Mouse (Mus musculus): ENCODE data around the gene Vipr2.

Vipr2 gene

GRCm38 (mm10) chr12:116152866-116153428 is 75.4 kb downstream of the Vipr2 start:
- no peak for DNase-seq (ENCODE audit: extremely low spot score, low read depth, low spot score)

DNA sequence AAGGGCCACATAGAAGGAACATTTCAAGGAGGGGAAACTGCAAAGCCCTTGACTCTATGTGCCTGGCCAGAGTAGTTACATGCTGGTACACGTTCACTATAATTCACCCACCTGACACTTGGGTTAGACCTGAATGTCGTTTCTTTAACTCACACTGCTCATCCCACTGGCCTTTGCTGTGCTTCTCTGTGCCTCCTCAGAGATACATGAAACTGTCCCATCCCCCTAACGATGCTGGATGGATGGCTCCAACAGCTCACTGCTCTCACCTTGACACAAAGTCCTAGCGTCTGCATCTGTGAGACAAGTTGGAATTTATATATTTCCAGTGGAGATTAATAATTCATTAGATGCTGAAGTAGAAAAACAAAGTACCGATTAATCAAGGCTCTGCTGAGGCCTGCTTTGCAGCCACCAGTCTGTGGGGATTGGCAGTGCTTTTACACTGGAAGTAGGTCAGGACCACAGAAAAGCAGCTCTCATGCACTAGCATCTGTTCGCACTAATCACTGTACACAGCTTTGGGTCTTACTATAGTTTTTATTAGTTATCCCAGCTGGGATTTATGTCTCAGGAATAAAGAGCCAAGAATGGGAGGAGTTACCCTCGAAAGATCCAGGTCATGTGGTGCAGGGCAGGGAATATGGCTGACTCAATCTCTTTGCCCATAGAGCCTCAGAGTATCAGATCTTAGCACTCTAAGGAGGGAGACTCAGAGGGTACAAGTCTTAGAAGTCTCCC is 79.4 kb downstream of the Vipr2 start:
- DNase-seq (ENCODE audit: extremely low spot score, low read depth, low spot score) = no peak

DNA sequence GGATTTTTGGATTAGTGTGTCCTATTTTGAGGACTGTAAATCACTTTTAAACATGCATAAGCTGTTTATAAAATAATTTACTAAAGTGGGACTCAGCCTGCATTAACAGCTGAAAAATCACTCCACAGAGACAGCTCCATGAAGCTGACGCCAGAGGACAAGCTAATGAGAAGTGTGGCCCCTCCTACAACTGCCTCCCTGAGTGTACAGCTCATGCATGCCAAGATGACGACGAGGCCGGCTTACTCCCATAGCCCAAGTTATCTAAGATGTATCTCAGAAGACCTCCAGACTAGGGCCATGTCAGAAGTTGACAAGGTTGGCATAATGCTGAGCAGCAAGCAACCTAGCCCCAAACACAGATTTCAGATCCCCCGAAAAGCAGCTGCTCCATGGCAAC is 81.7 kb downstream of the Vipr2 start:
- DNase-seq (ENCODE audit: extremely low spot score, low read depth, low spot score) = no peak

- no peak for DNase-seq (ENCODE audit: extremely low spot score, low read depth, low spot score)
Measured at GRCm38 (mm10) chr12:116159695-116160094, 82.2 kb downstream of the Vipr2 start.

GRCm38 (mm10) chr12:116165368-116165767 is 87.8 kb downstream of the Vipr2 start:
- no peak for DNase-seq (ENCODE audit: extremely low spot score, low read depth, low spot score)

- DNase-seq (ENCODE audit: extremely low spot score, low read depth, low spot score) = no peak
Measured at GRCm38 (mm10) chr12:116169666-116170065, 92.1 kb downstream of the Vipr2 start.

- no peak for DNase-seq (ENCODE audit: extremely low spot score, low read depth, low spot score)
Measured at GRCm38 (mm10) chr12:116176930-116177329, 99.4 kb downstream of the Vipr2 start.

DNA sequence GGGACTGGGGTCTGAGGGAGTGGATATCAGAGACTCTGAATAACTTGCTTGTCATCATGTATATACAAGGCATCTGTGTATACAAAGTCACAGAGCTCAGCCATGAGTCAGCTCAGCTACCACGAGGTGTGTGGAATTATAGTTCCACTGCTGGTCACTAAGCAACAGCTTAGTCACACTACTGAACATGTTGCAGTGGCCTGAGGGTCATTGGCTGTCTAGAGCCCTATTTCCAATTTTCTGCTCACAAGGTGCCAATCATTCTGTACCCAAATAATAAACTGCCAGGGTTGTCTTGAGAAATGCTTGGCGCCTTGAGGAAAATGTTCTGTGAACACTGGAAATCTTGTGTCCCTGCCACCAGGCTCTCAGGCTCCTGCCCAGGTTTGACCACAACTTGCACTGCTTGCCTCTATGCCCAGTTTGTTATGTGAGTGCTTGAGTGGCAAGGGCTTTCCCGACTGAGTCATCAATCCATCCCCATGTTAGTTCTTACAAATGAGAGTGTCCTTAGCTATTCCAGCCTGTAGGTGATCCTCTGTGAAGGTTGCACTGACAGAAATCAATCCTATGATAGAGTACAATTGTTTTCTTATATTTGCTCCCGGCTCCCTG is 104.0 kb downstream of the Vipr2 start:
- no peak for DNase-seq (ENCODE audit: extremely low spot score, low read depth, low spot score)

DNA sequence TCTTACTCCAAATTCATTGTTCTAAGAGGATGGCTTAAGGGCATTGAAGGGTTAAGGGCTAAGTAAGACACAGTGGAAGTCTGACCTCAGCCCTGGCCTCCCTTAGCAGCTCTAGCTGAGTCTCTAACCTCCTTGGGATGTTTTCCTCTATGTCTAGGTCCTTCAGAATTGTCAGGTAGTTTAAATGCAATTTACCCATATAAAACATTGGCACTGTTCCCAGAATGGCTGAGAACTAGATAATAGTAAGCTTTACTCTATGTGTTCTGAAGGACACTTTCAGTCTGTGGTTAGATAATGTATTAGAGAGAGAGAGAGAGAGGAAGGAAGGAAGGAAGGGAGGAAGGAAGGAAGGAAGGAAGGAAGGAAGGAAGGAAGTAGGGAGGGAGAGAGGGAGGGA is 104.8 kb downstream of the Vipr2 start:
- no peak for DNase-seq (ENCODE audit: extremely low spot score, low read depth, low spot score)

- DNase-seq (ENCODE audit: extremely low spot score, low read depth, low spot score) = no peak
Measured at GRCm38 (mm10) chr12:116183212-116183935, 105.8 kb downstream of the Vipr2 start.

DNA sequence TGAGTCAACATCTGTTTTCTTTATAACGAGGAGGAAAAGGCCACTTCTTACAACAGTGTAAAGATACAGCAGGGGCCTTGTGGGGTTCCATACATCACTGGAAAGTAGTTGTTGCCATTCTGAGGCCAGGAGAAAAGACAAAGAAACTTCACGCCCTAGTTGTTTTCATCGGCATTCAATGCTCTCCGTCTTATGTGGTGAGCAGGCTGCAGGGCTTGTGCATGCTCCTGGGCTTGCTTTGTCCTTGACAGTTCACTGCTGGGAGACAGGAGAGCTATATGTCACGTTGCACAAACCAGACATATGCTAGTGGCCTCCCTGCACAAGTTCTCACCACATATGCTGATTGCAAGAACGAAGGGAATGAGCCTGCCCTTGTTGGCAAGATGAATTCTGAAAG is 116.4 kb downstream of the Vipr2 start:
- DNase-seq (ENCODE audit: extremely low spot score, low read depth, low spot score) = no peak

DNA sequence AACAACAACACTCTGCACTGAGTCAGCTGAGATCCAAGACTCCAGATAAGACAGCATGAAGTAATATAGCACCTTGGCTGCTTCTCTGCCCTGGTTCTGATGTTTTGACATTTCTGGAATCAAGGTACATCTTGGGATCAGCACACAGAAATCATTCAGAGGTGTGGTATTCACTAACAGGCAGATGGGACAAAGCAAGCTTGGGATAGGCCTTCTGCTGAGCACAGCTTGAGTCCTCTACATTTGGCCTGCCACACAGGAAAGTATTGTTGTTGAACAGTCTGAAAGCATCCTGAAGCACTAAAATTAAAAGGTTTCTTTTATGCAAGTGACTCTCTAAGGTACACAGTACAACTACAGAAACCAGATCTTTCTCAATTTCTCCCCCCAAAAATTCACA is 117.1 kb downstream of the Vipr2 start:
- no peak for DNase-seq (ENCODE audit: extremely low spot score, low read depth, low spot score)

All from hindlimb bud, embryonic 11.5 days (tissue).